Mouse (Mus musculus) cerebellum, adult 2 months (tissue): Measurements from ENCODE around the gene Rbfox1.

Source experiments
- CTCF ChIP-seq: fragments of 200-500 bp; IDR thresholded peaks from 2 replicates; pipeline ENCODE4 v1.5.1; 2011; ENCODE audit warnings: low read depth, mild to moderate bottlenecking, control low read depth, low read length, moderate library complexity, borderline replicate concordance; ENCODE audit not compliant: insufficient read depth
- POLR2A ChIP-seq: fragments of 200-500 bp; IDR thresholded peaks from 2 replicates; pipeline ENCODE4 v1.6.1; 2011; ENCODE audit warnings: low read length, control low read depth, borderline replicate concordance; ENCODE audit not compliant: insufficient read depth

GRCm38 (mm10) chr16:5926986-5927385 is 41.8 kb downstream of the Rbfox1 start:
- TF ChIP-seq CTCF: no peak
- no peak for TF ChIP-seq POLR2A
